In the genomic region with DNA sequence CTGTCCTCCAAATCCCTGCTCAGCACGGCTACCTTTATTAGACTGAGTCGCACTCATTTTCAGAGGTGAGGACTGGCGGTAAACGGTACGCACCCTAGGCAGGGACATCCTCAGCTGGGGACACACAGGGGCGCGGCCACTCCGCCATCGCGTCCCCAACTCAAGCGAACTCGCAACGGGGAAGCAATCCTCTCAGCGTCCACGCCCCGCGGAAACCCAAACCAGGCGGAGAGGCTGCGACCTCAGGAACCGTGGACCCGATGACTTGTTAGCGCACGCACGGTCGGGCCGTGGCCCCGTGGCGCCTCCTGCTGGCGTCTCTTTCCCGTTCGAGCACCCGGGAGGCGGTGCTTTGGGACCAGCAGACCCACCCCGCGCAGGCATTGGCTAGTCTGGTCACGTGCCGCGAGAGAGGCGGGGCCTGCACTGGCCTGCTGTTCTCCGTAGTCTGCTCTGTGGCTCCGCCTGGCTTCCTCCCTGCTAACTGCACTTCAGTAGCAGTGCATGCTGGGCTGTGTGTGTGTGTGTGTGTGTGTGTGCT, we compare ENCODE assay signal across 8 mouse cellular contexts. TPM values are rescaled to one million over a fixed set of nuclear protein-coding genes. Genes with fewer than 3 reads are reported as not detected.
DNase-seq lines count a peak whose midpoint lies in the region; ATAC-seq lines count a peak whose summit lies in the region.

No protein-coding gene starts in this region.

- H3K4me1 ChIP-seq in embryonic facial prominence, embryonic 14.5 days (ENCODE audit: control insufficient read depth, insufficient read depth, low read length) = no peaks in the 10 kb centered on the region
- H3K4me1 ChIP-seq in kidney, embryonic 14.5 days (ENCODE audit: control insufficient read depth, insufficient read depth, low read length) = 0 out of 2 replicates have a peak, but pooled peaks cover 2% of the 10 kb centered on the region
- peaks cover 11% of the 10 kb centered on the region; the same call in 1 of the 2 replicates for H3K4me1 ChIP-seq in limb, embryonic 15.5 days

- peak; percentile 96 for DNase-seq in 3134 (ENCODE audit: extremely low read depth, insufficient read length, low spot score)
- peak; percentile 96 for DNase-seq in adrenal gland, postnatal 4 days (ENCODE audit: low spot score in 2 of 2)
- peak; percentile 98 for DNase-seq in embryonic facial prominence, embryonic 14.5 days (ENCODE audit: low spot score)
- DNase-seq in heart, adult 9 months (ENCODE audit: low spot score in 2 of 2) = peak; percentile 97 to 98
- peak; percentile 96 to 98 for DNase-seq in monocyte, adult 2 months (ENCODE audit: low read depth in 1 of 2, low spot score in 2 of 2)
- peak; percentile 97 for DNase-seq in spleen, postnatal 36 days (ENCODE audit: low spot score in 2 of 2)

- H3K9me3 ChIP-seq in embryonic facial prominence, embryonic 14.5 days (ENCODE audit: control insufficient read depth, low read length) = no peaks in the 10 kb centered on the region
- no peaks in the 10 kb centered on the region for H3K9me3 ChIP-seq in kidney, embryonic 14.5 days (ENCODE audit: control insufficient read depth, low read length)
- no peaks in the 10 kb centered on the region for H3K9me3 ChIP-seq in limb, embryonic 15.5 days

- H3K4me3 ChIP-seq in embryonic facial prominence, embryonic 14.5 days (ENCODE audit: low read depth, low read length) = peak overlapping the region; percentile 67
- H3K4me3 ChIP-seq in kidney, embryonic 14.5 days (ENCODE audit: low read length) = peak overlapping the region; percentile 68
- H3K4me3 ChIP-seq in limb, embryonic 15.5 days = peak overlapping the region; percentile 70

- H3K4me2 ChIP-seq in embryonic facial prominence, embryonic 14.5 days (ENCODE audit: low read depth, low read length) = peak overlapping the region; percentile 89
- H3K4me2 ChIP-seq in kidney, embryonic 14.5 days (replicated peaks; ENCODE audit: low read depth, low read length) = peak overlapping the region; percentile 90
- peak overlapping the region; percentile 80 for H3K4me2 ChIP-seq in limb, embryonic 15.5 days

- H3K9ac ChIP-seq in embryonic facial prominence, embryonic 14.5 days (ENCODE audit: low read depth, low read length) = peak overlapping the region; percentile 78
- H3K9ac ChIP-seq in kidney, embryonic 14.5 days (ENCODE audit: low read depth, low read length) = peak overlapping the region; percentile 69
- peak overlapping the region; percentile 39 for H3K9ac ChIP-seq in limb, embryonic 15.5 days

- no peaks in the 10 kb centered on the region for H3K27me3 ChIP-seq in embryonic facial prominence, embryonic 14.5 days (replicated peaks; ENCODE audit: control insufficient read depth, insufficient read depth, low read length)
- H3K27me3 ChIP-seq in kidney, embryonic 14.5 days (ENCODE audit: control insufficient read depth, insufficient read depth, low read length) = no peaks in the 10 kb centered on the region
- H3K27me3 ChIP-seq in limb, embryonic 15.5 days = no peaks in the 10 kb centered on the region

- no peak overlapping the region for H3K27ac ChIP-seq in embryonic facial prominence, embryonic 14.5 days (replicated peaks; ENCODE audit: low read depth, low read length)
- H3K27ac ChIP-seq in kidney, embryonic 14.5 days (ENCODE audit: low read depth, low read length) = no peak overlapping the region
- H3K27ac ChIP-seq in limb, embryonic 15.5 days = peak overlapping the region; percentile 73

- WGBS in embryonic facial prominence, embryonic 14.5 days = under 1% methylated on average over 30 of the region's 41 CpGs
- under 1% methylated on average over 41 of the region's 41 CpGs for WGBS in kidney, embryonic 14.5 days
- under 1% methylated on average over 38 of the region's 41 CpGs for WGBS in limb, embryonic 15.5 days

- peak; percentile 99 for ATAC-seq in embryonic facial prominence, embryonic 14.5 days (ENCODE audit: low read depth)
- ATAC-seq in kidney, embryonic 14.5 days (ENCODE audit: low FRiP score, low TSS enrichment) = peak; percentile 99
- ATAC-seq in limb, embryonic 15.5 days (ENCODE audit: insufficient number of reproducible peaks, low FRiP score, low TSS enrichment, low read depth) = peak; percentile 98

- H3K36me3 ChIP-seq in embryonic facial prominence, embryonic 14.5 days (ENCODE audit: control insufficient read depth, insufficient read depth, low read length) = no peaks in the 10 kb centered on the region
- H3K36me3 ChIP-seq in kidney, embryonic 14.5 days (ENCODE audit: control insufficient read depth, insufficient read depth, low read length) = no peaks in the 10 kb centered on the region
- no peaks in the 10 kb centered on the region for H3K36me3 ChIP-seq in limb, embryonic 15.5 days

RNA-seq across cellular contexts. Expression of gene Yy1, which starts 35.0 kb away (rescaled TPM):
- total RNA-seq in adrenal gland, postnatal 4 days (2021) = 10 to 100 TPM; 70.1 to 75.3 TPM
- polyA plus RNA-seq in embryonic facial prominence, embryonic 14.5 days (2014; fragmentation: Nextera tagmentation; extraction: Ambion mirVana) = 19.9 and 20.3 TPM in 2 replicates
- polyA plus RNA-seq in kidney, embryonic 14.5 days (2014; fragmentation: Nextera tagmentation; extraction: Ambion mirVana) = 23.2 and 24.2 TPM in 2 replicates
- 13.4 and 17.9 TPM in 2 replicates for polyA plus RNA-seq in limb, embryonic 15.5 days (2015; fragmentation: Nextera tagmentation; extraction: Ambion mirVana)

RNA-seq across cellular contexts. Expression of gene Degs2, which starts 55.7 kb away (rescaled TPM):
- under 1 TPM in 1 of 2 experiments, not detected in 1; 0.28 TPM for total RNA-seq in adrenal gland, postnatal 4 days (2021)
- 1.1 and 1.2 TPM in 2 replicates for polyA plus RNA-seq in embryonic facial prominence, embryonic 14.5 days (2014; fragmentation: Nextera tagmentation; extraction: Ambion mirVana)
- polyA plus RNA-seq in kidney, embryonic 14.5 days (2014; fragmentation: Nextera tagmentation; extraction: Ambion mirVana) = 6.6 and 7.3 TPM in 2 replicates
- polyA plus RNA-seq in limb, embryonic 15.5 days (2015; fragmentation: Nextera tagmentation; extraction: Ambion mirVana) = 1.2 and 1.3 TPM in 2 replicates
